Mouse (Mus musculus) myocyte (in vitro differentiated cells): ENCODE results near the gene Insm2. TPM values are rescaled to one million over a fixed set of nuclear protein-coding genes. Genes with fewer than 3 reads are reported as not detected.
"Not testable (repeated sequence)": the region's sequence is repeated elsewhere in the genome, so short reads cannot be mapped to it uniquely, and the experiment has no call there.

Source experiments
- H3K27me3 ChIP-seq: one replicate; pipeline ENCODE4 v1.6.1; 2011; ENCODE audit not compliant: control insufficient read depth, insufficient read depth, insufficient read length
- H3K36me3 ChIP-seq: one replicate; pipeline ENCODE4 v1.6.1; 2011; ENCODE audit not compliant: control insufficient read depth, insufficient read depth
- H3K4me2 ChIP-seq: one replicate; pipeline ENCODE4 v1.6.1; 2011; ENCODE audit warnings: low read depth, control low read depth
- H3K4me3 ChIP-seq: one replicate; pipeline ENCODE4 v1.5.1; 2011; ENCODE audit warnings: mild to moderate bottlenecking, control low read depth, moderate library complexity
- H3K79me2 ChIP-seq: one replicate; pipeline ENCODE4 v1.6.1; 2011; ENCODE audit not compliant: control insufficient read depth, insufficient read depth
- H3ac ChIP-seq: one replicate; pipeline ENCODE4 v1.6.1; 2011; ENCODE audit not compliant: control insufficient read depth, insufficient read length
- CEBPB ChIP-seq: IDR thresholded peaks from 2 replicates; pipeline ENCODE4 v1.6.1; 2011; ENCODE audit warnings: mild to moderate bottlenecking, moderate library complexity; ENCODE audit not compliant: poor library complexity, insufficient read depth, severe bottlenecking
- E2F4 ChIP-seq: IDR thresholded peaks from one replicate; pipeline ENCODE4 v1.6.1; 2011; ENCODE audit warnings: mild to moderate bottlenecking, control low read depth, moderate library complexity; ENCODE audit not compliant: insufficient read depth
- MAX ChIP-seq: IDR thresholded peaks from one replicate; pipeline ENCODE4 v1.6.1; 2011; ENCODE audit warnings: low read depth, mild to moderate bottlenecking, control low read depth
- MYOD1 ChIP-seq, 3 experiments: IDR thresholded peaks; one replicate each; pipeline ENCODE4 v1.6.1; 2011; ENCODE audit warnings: control low read depth in 2 of 3, low read depth in 2 of 3, mild to moderate bottlenecking in 2 of 3, moderate library complexity in 1 of 3; ENCODE audit not compliant: insufficient read length in 2 of 3, control insufficient read depth in 1 of 3
- MYOG ChIP-seq, 3 experiments: IDR thresholded peaks; one replicate each; pipeline ENCODE4 v1.6.1; 2011; ENCODE audit warnings: control low read depth in 2 of 3, low read depth in 2 of 3, mild to moderate bottlenecking in 2 of 3; ENCODE audit not compliant: insufficient read length in 2 of 3, control insufficient read depth in 1 of 3, insufficient read depth in 1 of 3
- POLR2A ChIP-seq: IDR thresholded peaks from one replicate; pipeline ENCODE4 v1.6.1; 2011; ENCODE audit warnings: low read depth, mild to moderate bottlenecking, control low read depth, moderate library complexity; ENCODE audit not compliant: insufficient read length
- POLR2AphosphoS2 ChIP-seq: IDR thresholded peaks from one replicate; pipeline ENCODE4 v1.6.1; 2011; ENCODE audit warnings: low read depth, control low read depth; ENCODE audit not compliant: insufficient read length
- REST ChIP-seq: IDR thresholded peaks from one replicate; pipeline ENCODE4 v1.6.1; 2011; ENCODE audit warnings: mild to moderate bottlenecking, control low read depth, moderate library complexity; ENCODE audit not compliant: insufficient read depth, insufficient read length
- SRF ChIP-seq: IDR thresholded peaks from one replicate; pipeline ENCODE4 v1.6.1; 2011; ENCODE audit warnings: low read depth; ENCODE audit not compliant: control insufficient read depth, insufficient read length
- TCF12 ChIP-seq: IDR thresholded peaks from one replicate; pipeline ENCODE4 v1.6.1; 2011; ENCODE audit warnings: mild to moderate bottlenecking, control low read depth; ENCODE audit not compliant: poor library complexity, insufficient read depth, severe bottlenecking
- TCF3 ChIP-seq: IDR thresholded peaks from one replicate; pipeline ENCODE4 v1.6.1; 2011; ENCODE audit warnings: low read depth, control low read depth; ENCODE audit not compliant: insufficient read length
- USF1 ChIP-seq: IDR thresholded peaks from one replicate; pipeline ENCODE4 v1.6.1; 2011; ENCODE audit warnings: low read depth, mild to moderate bottlenecking, control low read depth, moderate library complexity
- polyA plus RNA-seq: library from polyadenylated mRNA; unstranded; fragments of >200 nt; fragmentation: generic; extraction: Trizol; gene quantifications from one replicate; pipeline ENCODE4 v1.2.1, GENCODE M21; 2012; ENCODE audit warnings: missing spikeins

Insm2 gene
- not detected for polyA plus RNA-seq

- TF ChIP-seq CEBPB (no peak), POLR2A (no peak), MAX (no peak), POLR2AphosphoS2 (no peak), MYOG (IDR thresholded peaks at IDR 0.05; ENCODE audit: control insufficient read depth in 1 of 3, insufficient read depth in 1 of 3, insufficient read length in 2 of 3, low read depth in 2 of 3) (no peak), MYOD1 (IDR thresholded peaks at IDR 0.05; ENCODE audit: control insufficient read depth in 1 of 3, insufficient read length in 2 of 3, low read depth in 2 of 3) (no peak), SRF (no peak), USF1 (no peak), E2F4 (no peak), TCF3 (no peak), TCF12 (no peak), REST (no peak)
- no peak within 1 kb of the TSS for H3ac ChIP-seq
- H3K36me3 ChIP-seq: peaks cover 18% of the 10 kb centered on the region
- no peak within 1 kb of the TSS for H3K4me3 ChIP-seq
- H3K4me2 ChIP-seq: no peak within 1 kb of the TSS
- H3K79me2 ChIP-seq: no peaks in the 10 kb centered on the region
- H3K27me3 ChIP-seq: peaks cover 5% of the 10 kb centered on the region
Observed at GRCm38 (mm10) chr12:55598887-55599561, at the start of gene Insm2. Insm2 (plus strand) TSS chr12:55599427.

- not testable (repeated sequence) for H3K36me3 ChIP-seq, H3K79me2 ChIP-seq, H3K27me3 ChIP-seq, H3ac ChIP-seq, H3K4me3 ChIP-seq, H3K4me2 ChIP-seq
Observed at GRCm38 (mm10) chr12:55554901-55555300, 44.3 kb upstream of the Insm2 start.

- Histone ChIP-seq H3K4me3 (no peak overlapping the region), H3K27me3 (no peaks in the 10 kb centered on the region), H3K4me2 (no peak overlapping the region), H3K79me2 (no peaks in the 10 kb centered on the region), H3K36me3 (no peaks in the 10 kb centered on the region), H3ac (no peak overlapping the region)
- no peak for TF ChIP-seq REST
Observed at GRCm38 (mm10) chr12:55557866-55558265, 41.4 kb upstream of the Insm2 start.

GRCm38 (mm10) chr12:55559184-55559855 lies 39.9 kb upstream of the Insm2 start:
- H3K79me2 ChIP-seq: no peaks in the 10 kb centered on the region
- H3K27me3 ChIP-seq: no peaks in the 10 kb centered on the region
- H3K4me3 ChIP-seq: no peak overlapping the region
- TF ChIP-seq POLR2AphosphoS2: no peak
- TF ChIP-seq POLR2A: no peak
- no peak for TF ChIP-seq REST
- TF ChIP-seq MYOG (IDR thresholded peaks at IDR 0.05; ENCODE audit: control insufficient read depth in 1 of 3, insufficient read depth in 1 of 3, insufficient read length in 2 of 3, low read depth in 2 of 3): no peak
- no peak for TF ChIP-seq CEBPB
- TF ChIP-seq E2F4: no peak
- TF ChIP-seq TCF12: no peak
- TF ChIP-seq MAX: no peak
- TF ChIP-seq MYOD1 (IDR thresholded peaks at IDR 0.05; ENCODE audit: control insufficient read depth in 1 of 3, insufficient read length in 2 of 3, low read depth in 2 of 3): no peak
- TF ChIP-seq SRF: no peak
- no peak for TF ChIP-seq USF1
- TF ChIP-seq TCF3: no peak
- H3ac ChIP-seq: no peak overlapping the region
- no peak overlapping the region for H3K4me2 ChIP-seq
- H3K36me3 ChIP-seq: no peaks in the 10 kb centered on the region

GRCm38 (mm10) chr12:55560025-55560690 lies 39.1 kb upstream of the Insm2 start:
- Histone ChIP-seq H3K79me2 (no peaks in the 10 kb centered on the region), H3K4me3 (no peak overlapping the region), H3ac (no peak overlapping the region), H3K36me3 (no peaks in the 10 kb centered on the region), H3K27me3 (no peaks in the 10 kb centered on the region), H3K4me2 (peak overlapping the region; percentile 61)
- TF ChIP-seq TCF3 (no peak), POLR2A (no peak), MAX (no peak), E2F4 (no peak), MYOD1 (IDR thresholded peaks at IDR 0.05; ENCODE audit: control insufficient read depth in 1 of 3, insufficient read length in 2 of 3, low read depth in 2 of 3) (no peak), POLR2AphosphoS2 (no peak), CEBPB (no peak), REST (no peak), TCF12 (no peak), MYOG (IDR thresholded peaks at IDR 0.05; ENCODE audit: control insufficient read depth in 1 of 3, insufficient read depth in 1 of 3, insufficient read length in 2 of 3, low read depth in 2 of 3) (no peak)
